Mouse (Mus musculus) lung, postnatal 0 days (tissue): ENCODE measurements at regions not wholly inside any gene's neighbourhood (a gene's known extent, or its start where the extent isn't known, plus 50 kb on each side); places are given as distances from the start of the nearest gene placed in this dataset.
"Not testable (repeated sequence)": the region's sequence is repeated elsewhere in the genome, so short reads cannot be mapped to it uniquely, and the experiment has no call there.

ENCODE experiments used
- ATAC-seq: fragments of 200-750 bp; cut with Nextera tagmentation; 2 replicates; pipeline ENCODE4 v1.8.0; 2017; ENCODE audit warnings: moderate library complexity
- DNase-seq: peaks from one replicate; pipeline ENCODE4 v3.0.0-alpha.2; 2016; ENCODE audit warnings: low spot score
- H3K27ac ChIP-seq: fragments of 300-500 bp; sonication (generic); 2 replicates; pipeline ENCODE4 v1.5.1; 2014; ENCODE audit warnings: antibody characterized with exemption, mild to moderate bottlenecking, low read length, mixed read lengths
- H3K27me3 ChIP-seq: fragments of 300-500 bp; sonication (generic); replicated peaks from 2 replicates; pipeline ENCODE4 v1.6.1; 2014; ENCODE audit warnings: low read length, mixed read lengths; ENCODE audit not compliant: insufficient read depth
- H3K36me3 ChIP-seq: fragments of 300-500 bp; sonication (generic); 2 replicates; pipeline ENCODE4 v1.6.1; 2014; ENCODE audit warnings: low read length, mixed read lengths; ENCODE audit not compliant: insufficient read depth
- H3K4me1 ChIP-seq: fragments of 300-500 bp; sonication (generic); 2 replicates; pipeline ENCODE4 v1.6.1; 2014; ENCODE audit warnings: antibody characterized with exemption, low read depth, low read length, mixed read lengths; ENCODE audit not compliant: insufficient read depth
- H3K4me2 ChIP-seq: fragments of 300-500 bp; sonication (generic); replicated peaks from 2 replicates; pipeline ENCODE4 v1.6.1; 2014; ENCODE audit warnings: low read depth, mild to moderate bottlenecking, low read length, moderate library complexity, mixed read lengths
- H3K4me3 ChIP-seq: fragments of 300-500 bp; sonication (generic); 2 replicates; pipeline ENCODE4 v1.5.1; 2014; ENCODE audit warnings: low read depth, low read length
- H3K9ac ChIP-seq: fragments of 300-500 bp; sonication (generic); replicated peaks from 2 replicates; pipeline ENCODE4 v1.6.1; 2014; ENCODE audit warnings: low read depth, mild to moderate bottlenecking
- H3K9me3 ChIP-seq: fragments of 300-500 bp; sonication (generic); 2 replicates; pipeline ENCODE4 v1.6.1; 2016; ENCODE audit warnings: low read length, mixed read lengths
- CTCF ChIP-seq: IDR thresholded peaks from 2 replicates; pipeline ENCODE4 v1.5.1; 2016; ENCODE audit warnings: antibody characterized with exemption, mild to moderate bottlenecking
- EP300 ChIP-seq: IDR thresholded peaks from 2 replicates; pipeline ENCODE4 v1.6.1; 2016; ENCODE audit warnings: antibody characterized with exemption, mild to moderate bottlenecking, control low read depth
- WGBS: fragments of 180-500 bp; shearing (Covaris S2); extraction: QIAGEN DNeasy Blood & Tissue Kit; methylation state at CpG from one replicate; pipeline ENCODE4 v1.1.7; 2014; 5-methylcytosine and 5-hydroxymethylcytosine counted together

GRCm38 (mm10) chr1:194482001-194482716, 135.9 kb upstream of the Plxna2 start:
- Histone ChIP-seq H3K4me1 (no peaks in the 10 kb centered on the region), H3K4me2 (no peak overlapping the region), H3K9me3 (no peaks in the 10 kb centered on the region), H3K9ac (no peak overlapping the region), H3K27me3 (no peaks in the 10 kb centered on the region), H3K36me3 (no peaks in the 10 kb centered on the region), H3K27ac (no peak overlapping the region), H3K4me3 (no peak overlapping the region)
- no peak for ATAC-seq
- WGBS, result 44% methylated on average over 6 of the region's 6 CpGs
- TF ChIP-seq EP300, result no peak
- no peak for TF ChIP-seq CTCF
- no peak for DNase-seq

- not testable (repeated sequence) for H3K4me3 ChIP-seq, H3K4me1 ChIP-seq, H3K9ac ChIP-seq, ATAC-seq, H3K9me3 ChIP-seq, H3K27ac ChIP-seq, H3K4me2 ChIP-seq, H3K36me3 ChIP-seq, H3K27me3 ChIP-seq, DNase-seq
- 84% methylated on average over 2 of the region's 2 CpGs for WGBS
These were observed 146.7 kb upstream of the Plxna2 start for GRCm38 (mm10) chr1:194471281-194471680.

- no peak overlapping the region for H3K27ac ChIP-seq
- TF ChIP-seq CTCF (no peak), EP300 (no peak)
- H3K4me3 ChIP-seq, result no peak overlapping the region
- no peaks in the 10 kb centered on the region for H3K9me3 ChIP-seq
- H3K36me3 ChIP-seq, result no peaks in the 10 kb centered on the region
- H3K4me1 ChIP-seq, result no peaks in the 10 kb centered on the region
- no peak for ATAC-seq
- DNase-seq, result no peak
- 81% methylated on average over 1 of the region's 1 CpGs for WGBS
- H3K27me3 ChIP-seq, result no peaks in the 10 kb centered on the region
- no peak overlapping the region for H3K9ac ChIP-seq
- H3K4me2 ChIP-seq, result no peak overlapping the region
These were observed 165.5 kb upstream of the Plxna2 start for GRCm38 (mm10) chr1:194452480-194452879.

- no peaks in the 10 kb centered on the region for H3K9me3 ChIP-seq
- no peak overlapping the region for H3K4me2 ChIP-seq
- TF ChIP-seq EP300 (no peak), CTCF (no peak)
- 64% methylated on average over 1 of the region's 1 CpGs for WGBS
- H3K27ac ChIP-seq, result no peak overlapping the region
- no peaks in the 10 kb centered on the region for H3K36me3 ChIP-seq
- ATAC-seq (no peak), DNase-seq (no peak)
- H3K27me3 ChIP-seq, result no peaks in the 10 kb centered on the region
- H3K4me3 ChIP-seq, result no peak overlapping the region
- H3K4me1 ChIP-seq, result no peaks in the 10 kb centered on the region
- no peak overlapping the region for H3K9ac ChIP-seq
These were observed 174.3 kb upstream of the Plxna2 start for GRCm38 (mm10) chr1:194443681-194444080.

GRCm38 (mm10) chr1:194437301-194437700, 180.7 kb upstream of the Plxna2 start:
- 76% methylated on average over 5 of the region's 5 CpGs for WGBS
- no peaks in the 10 kb centered on the region for H3K36me3 ChIP-seq

GRCm38 (mm10) chr1:194435060-194435459, 183.0 kb upstream of the Plxna2 start:
- no peaks in the 10 kb centered on the region for H3K9me3 ChIP-seq
- 80% methylated on average over 3 of the region's 3 CpGs for WGBS
- no peak overlapping the region for H3K4me3 ChIP-seq
- H3K4me2 ChIP-seq, result no peak overlapping the region
- H3K36me3 ChIP-seq, result no peaks in the 10 kb centered on the region
- DNase-seq (no peak), ATAC-seq (no peak)
- H3K4me1 ChIP-seq, result no peaks in the 10 kb centered on the region
- TF ChIP-seq CTCF (no peak), EP300 (no peak)
- H3K9ac ChIP-seq, result no peak overlapping the region
- no peak overlapping the region for H3K27ac ChIP-seq
- H3K27me3 ChIP-seq, result no peaks in the 10 kb centered on the region

More at GRCm38 (mm10) chr1:194437301-194437700, 180.7 kb upstream of the Plxna2 start:
- Histone ChIP-seq H3K4me2 (no peak overlapping the region), H3K9ac (no peak overlapping the region), H3K27me3 (no peaks in the 10 kb centered on the region), H3K27ac (no peak overlapping the region), H3K4me3 (no peak overlapping the region), H3K9me3 (no peaks in the 10 kb centered on the region), H3K4me1 (no peaks in the 10 kb centered on the region)
- DNase-seq, result no peak
- no peak for ATAC-seq
- TF ChIP-seq EP300, result no peak
- no peak for TF ChIP-seq CTCF

- 80% methylated on average over 3 of the region's 3 CpGs for WGBS
- Histone ChIP-seq H3K9me3 (no peaks in the 10 kb centered on the region), H3K27ac (no peak overlapping the region), H3K4me3 (no peak overlapping the region), H3K4me2 (no peak overlapping the region), H3K27me3 (no peaks in the 10 kb centered on the region), H3K36me3 (no peaks in the 10 kb centered on the region), H3K9ac (no peak overlapping the region), H3K4me1 (no peaks in the 10 kb centered on the region)
- DNase-seq (no peak), ATAC-seq (no peak)
- no peak for TF ChIP-seq CTCF
- TF ChIP-seq EP300, result no peak
These were observed 189.4 kb upstream of the Plxna2 start for GRCm38 (mm10) chr1:194428586-194428985.
